Mouse (Mus musculus) left cerebral cortex, adult 6 months (tissue): ENCODE measurements around the gene Gtf2ird2. TPM values are rescaled to one million over a fixed set of nuclear protein-coding genes. Genes with fewer than 3 reads are reported as not detected.

Experiments used
- long read RNA-seq, 2 experiments: library from polyadenylated mRNA; unstranded; transcript quantifications; one replicate each; pipeline ENCODE4 v2.0.0; 2019 to 2020
- polyA plus RNA-seq: library from polyadenylated mRNA; unstranded; fragments of <200 nt; fragmentation: Nextera tagmentation; gene quantifications from 2 replicates; pipeline ENCODE4 v1.2.3, GENCODE M21; 2021

Gene Gtf2ird2
- polyA plus RNA-seq = 3.7 and 4.5 TPM in 2 replicates
- long read RNA-seq, experiment 1, transcript Gtf2ird2-201 (16 exons, 3,482 nt) = major isoform, 20 of 45 reads
- long read RNA-seq, experiment 1, partial matches to known transcripts = 11 of 45 reads
- long read RNA-seq, experiment 1, other reads (novel, unspliced or antisense) = 14 of 45 reads
- long read RNA-seq, experiment 2, partial matches to known transcripts = 2 of 9 reads
- long read RNA-seq, experiment 2, other reads (novel, unspliced or antisense) = 6 of 9 reads

GRCm38 (mm10) chr5:134183880-134184808 lies at the start of gene Gtf2ird2:
Gene Gtf2ird2, plus strand, starts transcription at chr5:134184019.

GRCm38 (mm10) chr5:134176169-134176881 lies 7.5 kb upstream of the Gtf2ird2 start, which contains the start of gene Rcc1l:
Gene Rcc1l, minus strand, starts transcription at chr5:134176774.

GRCm38 (mm10) chr5:134229391-134229790 lies 45.6 kb downstream of the Gtf2ird2 start, which contains the start of gene Ncf1:
Gene Ncf1, minus strand, starts transcription at chr5:134229625.

Other genes with a start within 250 kb of the Gtf2ird2 start
- 18.0 and 20.9 TPM in 2 replicates for gene Castor2, start 84.3 kb upstream of the Gtf2ird2 start, polyA plus RNA-seq
- gene Rcc1l, start 7.2 kb upstream of the Gtf2ird2 start, polyA plus RNA-seq = 10.3 and 10.4 TPM in 2 replicates
- 2.7 and 3.6 TPM in 2 replicates for gene Ncf1, start 45.6 kb downstream of the Gtf2ird2 start, polyA plus RNA-seq
- gene Gtf2i, start 130.7 kb downstream of the Gtf2ird2 start, polyA plus RNA-seq = 41.8 and 89.0 TPM in 2 replicates